Mouse (Mus musculus): ENCODE results near the gene Lin37. TPM values are rescaled to one million over a fixed set of nuclear protein-coding genes. Genes with fewer than 3 reads are reported as not detected.
A peak's percentile ranks its signal among the peaks of the same experiment; 100 is the strongest.

Gene Lin37
- total RNA-seq, 2 experiments from 2014 or later, result 67.7 to 78.0 TPM

DNA sequence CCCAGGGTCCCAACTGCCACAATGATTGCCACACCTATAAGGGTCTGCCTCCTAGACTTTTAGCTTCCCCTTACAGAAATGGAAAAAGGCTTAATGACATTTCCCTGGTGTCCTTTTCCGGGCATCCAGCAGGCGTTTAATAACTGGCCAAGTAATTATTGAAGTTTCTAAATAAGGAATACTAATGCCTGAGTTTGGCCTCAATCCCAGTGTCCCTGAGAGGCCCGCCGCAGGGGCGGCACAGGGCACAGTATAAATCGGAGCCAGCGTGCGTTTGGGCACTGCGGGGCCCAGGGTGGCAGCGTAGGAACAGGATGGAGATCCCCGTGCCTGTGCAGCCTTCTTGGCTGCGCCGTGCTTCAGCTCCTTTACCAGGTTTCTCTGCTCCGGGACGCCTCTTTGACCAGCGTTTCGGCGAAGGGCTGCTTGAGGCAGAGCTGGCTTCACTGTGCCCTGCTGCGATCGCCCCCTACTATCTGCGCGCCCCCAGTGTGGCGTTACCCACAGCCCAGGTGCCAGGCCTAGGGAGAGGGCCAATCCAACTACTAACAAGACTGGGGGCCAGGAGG, 6.5 kb downstream of the Lin37 start:
- peak in 1 of 2 experiments; percentile 61 for DNase-seq (ENCODE audit: low spot score in 2 of 2)

GRCm38 (mm10) chr7:30552102-30553020, 7.3 kb downstream of the Lin37 start, which contains the start of the genes Hspb6 and Proser3:
Hspb6 (plus strand) TSS chr7:30552178.
Proser3 (minus strand) TSS chr7:30552299.
- DNase-seq (ENCODE audit: low spot score in 2 of 2), result peak; percentile 76 to 96

- DNase-seq (ENCODE audit: low spot score in 2 of 2), result no peak
These were observed 8.1 kb downstream of the Lin37 start for GRCm38 (mm10) chr7:30551445-30552101.

DNA sequence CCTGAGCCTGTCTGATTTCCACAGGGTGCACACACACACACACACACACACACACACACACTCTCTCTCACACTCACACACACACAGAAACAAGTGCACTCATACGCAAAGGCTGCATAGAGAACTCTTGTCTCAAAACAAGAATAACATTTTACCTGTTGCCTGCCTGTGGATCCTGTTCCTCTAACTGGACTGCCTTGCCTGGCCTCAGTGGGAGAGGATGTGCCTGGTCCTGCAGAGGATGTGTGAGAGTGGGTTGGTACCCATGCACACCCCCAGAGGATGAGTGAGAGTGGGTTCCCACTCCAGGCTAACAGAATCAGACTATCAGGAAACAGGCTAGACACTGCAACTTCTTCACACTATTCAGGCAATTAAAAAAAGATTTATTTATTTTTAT, 9.0 kb downstream of the Lin37 start:
- DNase-seq (ENCODE audit: low spot score in 2 of 2), result no peak

- no peak for DNase-seq (ENCODE audit: low spot score in 2 of 2)
These were observed 9.8 kb downstream of the Lin37 start for GRCm38 (mm10) chr7:30549880-30550279.

GRCm38 (mm10) chr7:30544327-30544726, 15.3 kb downstream of the Lin37 start:
- DNase-seq (ENCODE audit: low spot score in 2 of 2), result no peak

GRCm38 (mm10) chr7:30540572-30540971, 19.1 kb downstream of the Lin37 start:
- DNase-seq (ENCODE audit: low spot score in 2 of 2), result no peak

DNA sequence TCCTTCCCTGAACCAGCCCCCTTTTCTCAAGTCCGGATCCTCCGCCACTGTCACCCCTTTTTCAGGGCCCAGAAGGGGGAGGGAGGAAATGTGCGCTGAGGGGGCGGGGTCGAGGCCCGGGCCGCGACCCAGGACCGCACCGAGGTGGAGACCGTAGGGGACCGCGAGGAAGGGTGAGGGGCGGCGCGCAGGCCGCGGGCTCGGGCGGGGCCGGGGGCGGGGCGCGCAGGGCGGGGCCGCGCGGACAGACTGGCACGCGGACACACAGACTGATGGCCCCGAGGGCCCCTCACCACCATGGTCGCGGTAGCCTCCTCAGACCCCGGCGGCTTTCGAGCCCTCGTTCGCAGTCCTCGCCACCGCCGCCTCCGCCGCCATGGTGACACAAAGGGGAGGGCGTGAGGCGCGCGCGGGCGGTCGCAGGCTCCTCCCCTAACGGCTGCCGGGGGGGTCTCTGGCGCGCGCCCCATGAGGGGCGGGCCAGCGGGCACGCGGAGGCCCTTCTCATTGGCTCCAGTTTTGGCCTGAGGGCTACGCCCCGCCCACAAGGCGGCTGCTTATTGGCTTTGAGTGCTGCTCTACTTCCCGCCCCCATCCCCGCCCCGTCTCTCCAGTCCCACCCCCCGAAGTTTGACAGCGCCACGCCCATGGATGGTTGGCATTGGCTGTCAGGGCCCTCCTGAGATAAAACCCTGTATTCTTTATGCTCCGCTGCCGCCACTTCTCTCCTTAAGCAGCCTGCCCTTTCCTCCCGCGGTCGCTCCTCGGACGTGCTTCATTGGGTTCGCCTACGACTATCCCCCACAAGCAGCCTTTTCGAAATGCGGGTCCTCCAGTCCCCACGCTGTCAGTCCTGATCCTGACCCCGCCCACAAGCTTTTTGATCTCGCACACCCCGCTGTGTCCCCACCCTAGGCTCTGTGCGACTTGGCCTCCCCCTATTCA, 24.7 kb downstream of the Lin37 start, which contains the start of gene Arhgap33:
Gene Arhgap33, minus strand, starts transcription at position 428 of the 945 bp plus-strand sequence.
- peak; percentile 83 to 88 for DNase-seq (ENCODE audit: low spot score in 2 of 2)

GRCm38 (mm10) chr7:30533941-30534632, 25.6 kb downstream of the Lin37 start:
- no peak for DNase-seq (ENCODE audit: low spot score in 2 of 2)

- DNase-seq (ENCODE audit: low spot score in 2 of 2), result no peak
These were observed 26.7 kb downstream of the Lin37 start for GRCm38 (mm10) chr7:30532931-30533330.

DNA sequence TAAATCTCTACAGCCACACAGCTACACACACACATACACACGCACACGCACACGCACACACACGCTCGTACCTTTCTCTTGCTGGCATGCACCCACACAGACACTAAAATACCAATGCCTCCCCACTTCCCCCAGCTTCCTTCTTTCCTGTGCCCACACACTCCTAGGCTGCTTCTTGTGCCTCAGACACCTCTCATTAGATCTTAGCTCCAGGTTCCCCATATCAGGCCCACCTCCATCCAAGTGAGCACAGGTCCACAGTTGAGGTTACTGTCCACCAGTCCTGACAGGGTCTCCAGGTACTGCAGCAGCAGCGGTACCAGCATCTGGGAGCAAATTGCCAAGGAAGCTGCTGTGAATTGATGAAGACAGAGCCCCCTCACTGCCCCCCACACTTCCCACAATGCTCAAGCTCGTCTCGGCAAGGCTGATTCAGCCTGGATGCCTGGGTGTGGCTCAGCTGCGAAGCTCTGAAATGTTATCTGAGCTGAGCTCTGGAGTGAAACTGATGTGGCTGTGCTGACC, 28.3 kb downstream of the Lin37 start:
- DNase-seq (ENCODE audit: low spot score in 2 of 2), result no peak

- no peak for DNase-seq (ENCODE audit: low spot score in 2 of 2)
These were observed 32.7 kb downstream of the Lin37 start for GRCm38 (mm10) chr7:30526981-30527380.

- DNase-seq (ENCODE audit: low spot score in 2 of 2), result no peak
These were observed 33.2 kb downstream of the Lin37 start for GRCm38 (mm10) chr7:30526399-30526798.

DNA sequence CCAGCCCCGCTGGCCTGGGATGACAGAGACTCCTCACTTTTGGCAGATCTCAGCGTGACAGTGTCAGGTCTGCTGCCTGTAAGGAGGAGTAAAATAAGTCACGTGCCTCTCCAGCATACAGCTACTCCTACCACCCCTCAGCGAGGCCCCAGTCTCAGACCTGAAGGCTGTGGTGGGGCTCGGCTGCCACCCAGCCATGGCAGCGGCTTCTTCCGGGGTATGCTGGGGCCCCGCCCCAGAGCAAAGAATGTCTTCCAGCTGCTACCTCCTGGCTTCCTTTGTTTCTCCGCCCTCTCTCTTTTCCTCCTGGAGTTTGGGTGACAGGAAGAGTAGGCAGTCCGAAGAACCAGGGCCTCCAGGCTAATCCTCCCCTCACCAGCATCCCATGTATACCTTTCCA, 33.7 kb downstream of the Lin37 start:
- DNase-seq (ENCODE audit: low spot score in 2 of 2), result no peak

GRCm38 (mm10) chr7:30524487-30524886, 35.2 kb downstream of the Lin37 start:
- DNase-seq (ENCODE audit: low spot score in 2 of 2), result no peak

DNA sequence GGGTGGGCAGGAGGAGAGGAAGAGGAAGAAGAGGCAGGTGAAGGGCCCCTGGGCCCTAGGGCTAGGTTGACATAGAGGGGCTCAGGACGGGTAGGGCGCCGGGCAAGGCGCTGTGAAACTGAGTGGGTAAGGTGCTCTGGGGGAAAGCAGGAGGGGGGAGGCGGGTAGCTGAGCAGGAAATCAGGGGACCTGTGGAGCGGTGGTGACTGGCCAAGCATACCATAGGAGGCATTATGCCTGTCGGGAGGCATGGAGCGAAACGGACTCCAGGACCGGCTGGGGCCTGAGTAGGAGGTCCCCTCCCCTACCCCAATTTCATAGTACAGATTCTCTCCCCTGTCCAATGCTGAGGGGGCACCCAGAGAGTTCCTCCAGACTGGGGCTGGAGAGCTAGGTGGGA, 36.8 kb downstream of the Lin37 start:
- DNase-seq (ENCODE audit: low spot score in 2 of 2), result no peak

- DNase-seq (ENCODE audit: low spot score in 2 of 2), result no peak
These were observed 38.8 kb downstream of the Lin37 start for GRCm38 (mm10) chr7:30520856-30521255.

DNA sequence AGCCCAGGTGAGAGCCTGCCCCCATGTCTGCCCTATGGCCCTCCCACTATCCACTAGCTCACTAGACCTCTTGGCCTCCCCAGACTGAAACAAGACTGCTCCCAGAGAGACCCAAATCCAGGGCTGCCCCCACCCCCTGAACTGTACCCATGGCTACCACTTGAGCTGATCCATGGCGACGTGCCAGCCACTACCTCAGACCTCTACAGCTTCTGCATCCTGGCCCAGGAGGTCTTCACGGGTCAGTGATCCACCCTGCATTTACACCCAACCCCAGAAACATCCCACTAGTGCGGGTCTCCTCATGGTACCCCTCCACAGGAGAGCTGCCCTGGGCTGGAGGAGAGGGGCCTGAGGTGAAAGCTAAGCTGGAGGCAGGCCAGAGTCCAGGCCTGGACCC, 39.2 kb downstream of the Lin37 start:
- no peak for DNase-seq (ENCODE audit: low spot score in 2 of 2)

DNA sequence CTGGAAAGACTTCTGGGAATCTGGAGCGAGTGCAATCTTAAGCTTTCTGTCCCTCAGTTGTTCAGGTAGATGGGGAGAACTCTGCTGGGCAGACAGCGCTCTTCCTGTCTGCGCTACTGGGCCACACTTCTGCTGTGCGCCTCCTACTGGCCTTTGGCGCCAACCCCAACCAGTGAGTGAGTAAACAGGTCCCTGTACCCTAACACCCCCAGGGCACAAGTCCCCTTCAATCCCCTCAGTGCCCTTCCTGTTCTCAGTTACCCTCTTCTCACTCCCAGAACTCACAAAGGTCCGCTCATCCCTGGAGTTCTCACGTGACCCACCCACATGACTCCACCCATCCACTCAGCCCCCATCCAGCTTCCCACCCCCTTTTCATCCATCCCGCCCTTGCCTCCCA, 41.3 kb downstream of the Lin37 start:
- no peak for DNase-seq (ENCODE audit: low spot score in 2 of 2)
